Mouse (Mus musculus) liver, embryonic 18 days (tissue): ENCODE measurements around the gene Zfp668. TPM values are rescaled to one million over a fixed set of nuclear protein-coding genes. Genes with fewer than 3 reads are reported as not detected.

Experiments used
- polyA plus RNA-seq: library from polyadenylated mRNA; depleted of rRNA; stranded (reverse); fragments of >200 nt; gene quantifications from 2 replicates; pipeline ENCODE4 v1.2.3, GENCODE M21; 2012; rRNA removed

The Zfp668 gene
- 1.7 and 1.9 TPM in 2 replicates for polyA plus RNA-seq

GRCm38 (mm10) chr7:127876467-127877348 is at the start of gene Zfp668:
Gene Zfp668, minus strand, starts transcription at chr7:127876828.

GRCm38 (mm10) chr7:127912190-127912871 is 35.7 kb upstream of the Zfp668 start, which contains the start of gene Kat8:
Gene Kat8, plus strand, starts transcription at chr7:127912516.

GRCm38 (mm10) chr7:127903971-127904796 is 27.6 kb upstream of the Zfp668 start, which contains the start of gene Bckdk:
Gene Bckdk, plus strand, starts transcription at chr7:127904082.

GRCm38 (mm10) chr7:127895442-127895841 is 18.8 kb upstream of the Zfp668 start, which contains the start of the genes Gm21974 and Vkorc1:
Gene Gm21974, minus strand, starts transcription at chr7:127895454.
Gene Vkorc1, minus strand, starts transcription at chr7:127895617.

GRCm38 (mm10) chr7:127890798-127891197 is 14.2 kb upstream of the Zfp668 start, which contains the start of gene Prss53:
Gene Prss53, minus strand, starts transcription at chr7:127890970.

GRCm38 (mm10) chr7:127876041-127876466 is 574 bp downstream of the Zfp668 start, which contains the start of gene Zfp646:
Gene Zfp646, plus strand, starts transcription at chr7:127876221.

GRCm38 (mm10) chr7:127824176-127824871 is 52.3 kb downstream of the Zfp668 start, which contains the start of the genes Stx4a and Stx1b:
Gene Stx4a, plus strand, starts transcription at chr7:127824294.
Gene Stx1b, minus strand, starts transcription at chr7:127824549.

Other genes with a start within 250 kb of the Zfp668 start
- 12.7 and 12.9 TPM in 2 replicates for gene Bcl7c, start 167.9 kb downstream of the Zfp668 start, polyA plus RNA-seq
- gene Ctf1, start 164.1 kb downstream of the Zfp668 start, polyA plus RNA-seq: 6.2 and 6.4 TPM in 2 replicates
- gene Ctf2, start 144.7 kb downstream of the Zfp668 start, polyA plus RNA-seq: not detected in 2 replicates
- 5.1 and 5.4 TPM in 2 replicates for gene Fbxl19, start 132.3 kb downstream of the Zfp668 start, polyA plus RNA-seq
- gene Orai3, start 107.0 kb downstream of the Zfp668 start, polyA plus RNA-seq: 11.4 and 12.1 TPM in 2 replicates
- 3.8 and 4.8 TPM in 2 replicates for gene Setd1a, start 100.2 kb downstream of the Zfp668 start, polyA plus RNA-seq
- gene Gm49388, start 91.2 kb downstream of the Zfp668 start, polyA plus RNA-seq: 0.12 TPM in 1 of 2 replicates, not detected in the other
- 228 and 255 TPM in 2 replicates for gene Hsd3b7, start 76.2 kb downstream of the Zfp668 start, polyA plus RNA-seq
- 39.6 and 41.1 TPM in 2 replicates for gene Stx4a, start 52.5 kb downstream of the Zfp668 start, polyA plus RNA-seq
- gene Stx1b, start 52.3 kb downstream of the Zfp668 start, polyA plus RNA-seq: 2.5 and 2.9 TPM in 2 replicates
- 5.3 and 5.5 TPM in 2 replicates for gene Zfp646, start 607 bp downstream of the Zfp668 start, polyA plus RNA-seq
- gene Prss53, start 14.1 kb upstream of the Zfp668 start, polyA plus RNA-seq: 1.8 and 1.9 TPM in 2 replicates
- gene Gm21974, start 18.6 kb upstream of the Zfp668 start, polyA plus RNA-seq: not detected in 2 replicates
- 384 and 432 TPM in 2 replicates for gene Vkorc1, start 18.8 kb upstream of the Zfp668 start, polyA plus RNA-seq
- 21.6 TPM in 2 replicates for gene Bckdk, start 27.3 kb upstream of the Zfp668 start, polyA plus RNA-seq
- 11.1 and 11.5 TPM in 2 replicates for gene Kat8, start 35.7 kb upstream of the Zfp668 start, polyA plus RNA-seq
- gene Prss8, start 53.3 kb upstream of the Zfp668 start, polyA plus RNA-seq: 24.5 and 29.4 TPM in 2 replicates
- gene Prss36, start 69.9 kb upstream of the Zfp668 start, polyA plus RNA-seq: 3.5 and 4.0 TPM in 2 replicates
- gene Fus, start 90.6 kb upstream of the Zfp668 start, polyA plus RNA-seq: 203 and 208 TPM in 2 replicates
- 17.8 and 18.5 TPM in 2 replicates for gene Pycard, start 117.0 kb upstream of the Zfp668 start, polyA plus RNA-seq
- gene Trim72, start 127.1 kb upstream of the Zfp668 start, polyA plus RNA-seq: 0.07 TPM in 2 replicates
- 11.7 and 16.8 TPM in 2 replicates for gene Itgam, start 185.8 kb upstream of the Zfp668 start, polyA plus RNA-seq
- 0.12 and 0.17 TPM in 2 replicates for gene Gm49368, start 185.9 kb upstream of the Zfp668 start, polyA plus RNA-seq